Mouse (Mus musculus): ENCODE data around the gene Cdc27.

DNA sequence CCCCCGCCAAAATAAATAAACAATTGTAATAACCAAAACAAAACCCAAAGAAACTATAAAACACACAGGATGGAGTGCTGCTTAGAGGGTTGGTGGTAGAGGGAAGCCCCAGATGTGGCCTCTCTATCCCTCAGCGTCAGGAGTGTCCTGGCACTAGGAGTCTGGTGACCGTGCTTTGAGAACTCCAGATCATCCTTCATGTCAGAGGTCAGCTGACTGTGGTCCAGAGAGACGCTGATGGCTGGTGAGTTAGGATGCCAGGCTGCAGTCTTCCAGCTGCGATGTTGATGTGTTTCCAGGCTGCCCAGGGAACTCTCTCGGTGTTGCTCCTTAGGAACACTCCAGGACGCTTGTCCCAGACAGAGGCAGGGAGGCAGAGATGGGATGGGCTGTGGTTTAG is 21.7 kb upstream of the Cdc27 start:
- TF ChIP-seq MAX (IDR thresholded peaks at IDR 0.05; ENCODE audit: low read length) (no peak), MXI1 (IDR thresholded peaks at IDR 0.05; ENCODE audit: low read depth, low read length) (no peak), ZNF384 (IDR thresholded peaks at IDR 0.05; ENCODE audit: low read depth, low read length) (no peak), POLR2A (IDR thresholded peaks at IDR 0.05; ENCODE audit: low read depth, low read length) (no peak), EP300 (IDR thresholded peaks at IDR 0.05; ENCODE audit: low read length) (no peak), CTCF (conservative IDR thresholded peaks at IDR 0.05 in 1 of 2, IDR thresholded peaks at IDR 0.05 in 1 of 2; ENCODE audit: low read depth in 2 of 2, low read length in 2 of 2) (no peak), ETS1 (conservative IDR thresholded peaks at IDR 0.05; ENCODE audit: low read depth, low read length) (no peak), MEF2A (IDR thresholded peaks at IDR 0.05; ENCODE audit: borderline replicate concordance, low read depth, low read length) (no peak), ZMIZ1 (IDR thresholded peaks at IDR 0.05; ENCODE audit: low read depth, low read length) (no peak), MYC (IDR thresholded peaks at IDR 0.05; ENCODE audit: low read depth, low read length) (no peak), UBTF (IDR thresholded peaks at IDR 0.05; ENCODE audit: low read depth, low read length) (no peak)

Measured in CH12.LX (cell line).